Mouse (Mus musculus) CD4-positive helper T cell, adult 2 months (primary cell): ENCODE data around the gene Akap8.

Source experiments
- DNase-seq: peaks from one replicate; pipeline ENCODE4 v3.0.0-alpha.2; 2012; ENCODE audit warnings: low read depth, missing footprints, low spot score

Akap8 gene

DNA sequence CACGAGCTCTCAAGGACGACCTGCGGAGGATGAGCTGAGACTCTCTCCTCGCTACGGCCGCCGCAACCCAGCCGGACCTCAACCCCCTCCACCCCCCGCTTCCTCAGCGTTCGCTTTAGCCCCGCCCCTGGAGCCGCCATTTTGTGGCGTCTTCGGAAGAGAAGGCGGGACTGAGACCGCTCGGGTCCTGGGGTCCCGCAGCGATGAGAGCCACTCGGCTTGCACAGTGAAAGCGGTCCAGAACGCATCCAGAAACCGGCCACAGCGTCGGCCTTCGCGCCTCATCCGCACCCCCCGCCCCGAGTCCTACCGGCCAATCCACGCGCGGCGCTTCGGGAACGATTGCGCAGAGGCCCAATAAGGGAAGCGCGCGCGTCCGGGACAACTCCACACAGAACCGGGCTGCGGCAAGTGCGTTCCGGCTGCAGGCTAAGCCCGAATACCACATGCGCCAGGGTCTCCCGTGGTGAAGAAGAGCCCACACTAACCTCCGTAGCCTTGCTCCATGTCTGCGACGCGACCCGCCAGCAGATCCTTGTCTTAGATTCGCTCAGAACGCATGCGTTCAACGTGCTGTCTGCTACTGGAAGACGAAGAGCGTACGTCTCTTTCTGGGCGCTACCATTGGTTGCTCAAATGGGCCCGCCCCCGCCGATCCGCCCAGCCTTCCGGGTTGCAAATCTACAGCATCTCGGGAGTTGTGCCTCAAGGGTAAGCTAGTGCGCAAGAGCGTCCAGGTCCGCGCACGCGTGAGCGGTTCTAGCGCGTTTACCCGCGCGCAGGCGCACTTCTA lies at the start of gene Akap8:
Gene Akap8, minus strand, starts transcription at position 642 of the 793 bp plus-strand sequence.
- peak; percentile 99 for DNase-seq

DNA sequence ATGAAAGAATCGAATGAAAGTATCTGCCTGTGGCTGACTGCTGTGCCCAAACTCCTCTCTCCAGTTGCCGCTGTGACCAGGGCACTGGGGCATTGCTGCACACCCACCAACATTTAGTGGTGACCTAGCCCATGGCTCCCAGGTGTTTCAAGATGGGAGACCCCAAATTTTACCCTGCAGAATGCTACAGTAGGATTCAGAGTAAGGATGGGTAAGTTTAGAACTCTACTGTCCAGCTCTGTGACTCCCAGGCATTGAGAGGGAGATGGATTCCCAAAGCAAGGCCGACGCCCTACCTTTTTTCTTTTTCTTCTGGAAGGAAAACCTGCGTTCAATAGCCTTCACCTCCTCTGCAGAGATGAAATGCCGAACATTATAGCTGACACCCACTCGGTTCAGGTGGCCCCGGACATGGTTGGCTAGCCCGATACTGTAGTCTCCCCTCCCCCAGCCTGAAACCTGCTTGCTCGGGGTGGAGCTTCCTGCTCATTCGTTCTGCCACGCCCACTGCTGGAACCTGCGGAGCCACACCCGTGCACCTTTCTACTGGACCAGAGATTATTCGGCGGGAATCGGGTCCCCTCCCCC lies 48.0 kb upstream of the Akap8 start:
- peak; percentile 70 for DNase-seq

DNA sequence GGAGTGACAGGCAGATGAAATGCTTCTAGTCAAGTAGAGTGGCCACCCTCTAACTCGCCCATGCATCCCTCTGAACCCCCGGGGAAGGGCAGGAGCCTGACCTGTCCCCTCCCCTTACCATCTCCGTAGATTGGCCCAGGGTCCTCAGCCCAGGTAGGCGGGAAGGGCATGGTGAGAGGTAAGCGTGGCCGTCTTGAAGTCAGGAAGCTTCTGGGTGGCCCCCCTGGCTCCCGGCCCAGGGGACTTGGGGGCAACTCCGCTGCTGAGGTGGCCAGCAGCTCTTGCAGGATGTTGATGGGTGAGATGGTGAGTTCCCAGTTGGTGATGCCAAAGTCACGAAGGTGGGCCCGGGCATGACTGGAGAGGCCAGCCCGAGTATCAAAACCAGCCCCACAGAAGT lies 46.7 kb upstream of the Akap8 start:
- no peak for DNase-seq

DNA sequence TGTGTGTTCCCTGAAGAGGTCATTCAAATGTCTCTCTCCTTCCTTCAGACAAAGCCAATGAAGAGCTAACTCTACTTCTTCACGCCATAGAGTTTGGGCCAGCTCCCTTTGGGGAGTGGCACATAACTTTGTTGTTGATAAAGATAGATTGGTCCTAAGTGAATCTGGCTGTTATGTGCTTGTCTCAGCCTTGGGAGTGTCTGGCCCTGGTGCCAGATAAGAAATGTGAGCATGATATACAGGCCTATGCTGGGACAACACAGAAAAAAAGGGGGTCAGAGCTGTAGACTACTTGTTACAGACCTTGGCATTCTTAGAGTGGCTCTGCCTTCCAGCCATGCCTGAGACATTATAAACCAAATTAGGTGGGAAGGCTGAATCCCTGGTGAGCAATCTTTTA lies 44.3 kb upstream of the Akap8 start:
- DNase-seq = no peak

DNA sequence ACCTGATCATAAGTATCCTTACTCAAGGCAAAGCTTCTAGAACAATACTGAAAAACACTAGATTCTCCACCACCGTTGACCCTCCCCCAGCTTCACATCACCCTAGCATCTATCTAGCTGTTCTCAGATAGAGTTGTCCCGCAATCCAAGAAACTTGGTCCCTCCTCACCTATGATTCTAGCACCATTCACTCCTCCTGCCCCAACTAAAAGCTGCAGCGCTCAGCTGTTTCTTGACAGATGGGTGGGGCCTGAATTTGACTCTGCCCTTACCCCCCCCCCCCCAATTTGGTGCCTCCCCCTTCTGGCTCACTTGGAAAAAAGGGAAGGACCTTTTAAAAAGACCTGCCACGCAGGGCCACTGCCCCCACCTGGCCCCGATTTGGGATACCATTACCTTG lies 43.8 kb upstream of the Akap8 start:
- no peak for DNase-seq

DNA sequence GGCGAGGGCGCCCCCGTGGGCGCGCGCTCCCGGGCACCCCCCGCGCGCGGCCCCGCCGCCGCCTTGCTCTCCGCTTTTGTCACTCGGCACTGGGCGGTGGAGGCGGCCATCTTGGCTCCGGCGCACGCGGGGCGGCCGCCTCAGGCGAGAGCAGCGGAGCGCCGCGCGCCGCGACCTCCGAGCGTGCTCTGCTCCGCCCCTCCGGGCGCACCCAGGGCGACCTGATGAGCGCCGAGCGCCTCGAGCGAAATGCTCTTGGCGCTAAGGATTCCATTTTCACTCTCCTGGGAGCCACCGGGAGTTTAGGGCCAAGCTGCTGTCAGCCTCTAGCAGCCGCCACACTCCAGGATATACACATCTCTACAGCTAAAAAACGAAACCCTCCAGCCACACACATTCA lies 43.3 kb upstream of the Akap8 start:
- DNase-seq = peak; percentile 89

DNA sequence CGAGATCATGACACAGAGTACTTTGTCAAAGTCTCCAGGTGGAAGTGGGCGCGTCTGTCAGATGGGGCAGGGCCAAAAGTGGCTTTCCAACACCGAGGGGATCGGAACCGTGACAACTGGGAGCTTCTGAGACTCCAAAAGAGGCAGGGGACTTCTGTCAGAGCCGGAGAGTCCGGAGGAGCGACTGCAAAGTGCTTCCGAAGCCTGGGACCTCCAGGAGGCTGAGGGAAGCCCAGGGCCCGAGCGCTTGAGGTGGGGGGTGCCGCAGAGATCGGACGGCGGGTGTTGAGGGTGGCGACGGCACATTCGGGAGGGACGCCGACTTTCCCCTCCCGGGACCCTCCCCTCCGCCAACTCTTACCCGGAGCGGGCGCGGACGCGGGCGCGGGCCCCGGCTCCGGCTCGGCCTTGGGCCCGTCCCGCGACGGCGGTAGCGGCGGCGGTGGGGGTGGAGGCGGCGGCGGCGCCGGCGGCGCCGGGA lies 42.8 kb upstream of the Akap8 start:
- DNase-seq = no peak

DNA sequence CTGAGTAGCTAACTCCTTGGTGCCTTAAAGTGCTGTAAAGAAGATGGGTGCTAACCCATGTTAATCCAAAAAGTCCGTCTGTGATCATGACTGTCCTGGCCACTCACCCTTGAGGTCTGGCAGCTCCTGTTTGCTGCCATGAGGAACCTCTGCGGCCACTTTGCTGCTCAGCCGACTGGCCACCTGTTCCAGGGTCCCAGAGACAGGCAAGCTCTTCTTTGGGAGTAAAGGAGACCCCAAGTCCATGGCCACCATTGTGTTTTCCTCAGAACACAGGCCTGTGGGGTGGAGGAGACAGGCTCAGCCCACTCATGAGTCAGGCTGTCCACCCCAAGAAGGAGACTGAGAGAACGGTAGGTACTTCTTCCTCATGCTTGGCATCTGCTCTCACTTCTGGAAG lies 41.6 kb upstream of the Akap8 start:
- DNase-seq = no peak

DNA sequence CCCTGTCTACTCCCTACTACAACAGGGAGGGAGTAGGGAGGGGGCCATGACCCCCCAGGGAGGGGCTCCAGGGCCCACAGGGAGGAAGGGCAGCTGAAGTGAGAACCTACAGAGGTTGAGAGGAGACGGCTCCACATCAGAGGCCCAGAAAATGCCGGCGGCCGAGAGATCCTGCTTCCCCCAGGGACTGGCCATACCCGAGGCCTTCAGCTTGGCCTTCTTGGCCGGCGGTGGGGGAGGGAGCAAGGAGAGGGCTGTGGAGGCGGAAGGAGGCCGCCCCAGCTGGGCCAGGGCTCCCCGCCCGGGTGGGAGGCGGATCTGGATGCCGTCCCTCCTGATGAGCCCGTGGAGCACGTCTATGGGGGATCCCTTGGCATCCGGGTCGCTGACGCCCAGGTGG lies 38.9 kb upstream of the Akap8 start:
- no peak for DNase-seq

DNA sequence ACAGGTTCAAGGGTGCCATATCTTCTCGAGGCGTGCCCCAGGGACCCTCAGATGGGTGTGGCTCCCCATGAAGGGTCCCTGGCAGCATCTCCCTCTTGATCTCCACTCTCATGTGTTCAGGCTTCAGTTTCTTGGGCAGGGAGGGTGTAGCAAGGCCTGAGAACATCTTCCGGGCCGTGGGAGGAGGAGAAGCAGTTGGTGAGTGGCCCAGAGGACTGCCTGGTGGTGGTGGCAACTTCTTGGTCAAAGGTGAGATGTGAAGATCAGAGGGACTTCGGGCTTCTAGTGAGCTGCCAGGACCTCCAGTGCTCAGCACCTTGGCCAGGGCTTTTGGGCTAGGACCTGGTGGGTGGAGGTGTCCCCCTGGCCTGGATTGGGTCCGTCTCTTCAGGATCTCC lies 37.9 kb upstream of the Akap8 start:
- DNase-seq = no peak

DNA sequence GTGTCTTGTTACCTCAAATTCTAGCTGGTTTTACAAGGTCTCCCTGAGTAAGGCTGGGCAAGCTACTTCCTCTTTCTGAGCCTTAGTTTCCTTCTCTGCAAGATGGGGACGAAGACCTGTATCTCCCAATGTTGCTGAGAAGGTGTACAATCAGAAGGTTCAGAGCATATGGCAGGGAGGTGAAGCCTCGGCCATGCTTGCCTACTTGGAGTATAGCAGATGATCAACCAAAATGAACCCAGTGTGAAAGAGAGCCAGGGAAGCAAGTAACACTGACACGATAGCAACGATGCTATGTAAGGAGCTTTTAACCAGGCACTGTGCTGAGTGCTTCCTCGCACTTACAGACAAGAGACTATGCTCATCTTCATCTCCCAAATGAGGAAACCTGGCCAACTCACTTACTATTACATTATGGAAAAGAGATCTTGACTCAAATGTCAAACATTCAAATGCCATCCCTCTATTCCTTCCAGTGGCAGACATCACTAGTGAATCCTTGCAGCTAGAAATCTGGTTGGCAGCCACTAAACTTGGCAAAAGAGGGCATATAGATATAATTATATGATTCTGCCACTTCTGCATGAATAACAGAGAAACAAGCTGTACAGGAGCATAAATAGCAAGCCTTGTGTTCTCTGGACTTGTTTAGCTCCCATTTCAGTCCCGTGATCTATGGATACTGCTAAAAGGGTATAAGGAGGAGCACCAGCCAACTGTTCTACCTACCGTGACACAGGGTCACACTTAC lies 37.3 kb upstream of the Akap8 start:
- DNase-seq = no peak

DNA sequence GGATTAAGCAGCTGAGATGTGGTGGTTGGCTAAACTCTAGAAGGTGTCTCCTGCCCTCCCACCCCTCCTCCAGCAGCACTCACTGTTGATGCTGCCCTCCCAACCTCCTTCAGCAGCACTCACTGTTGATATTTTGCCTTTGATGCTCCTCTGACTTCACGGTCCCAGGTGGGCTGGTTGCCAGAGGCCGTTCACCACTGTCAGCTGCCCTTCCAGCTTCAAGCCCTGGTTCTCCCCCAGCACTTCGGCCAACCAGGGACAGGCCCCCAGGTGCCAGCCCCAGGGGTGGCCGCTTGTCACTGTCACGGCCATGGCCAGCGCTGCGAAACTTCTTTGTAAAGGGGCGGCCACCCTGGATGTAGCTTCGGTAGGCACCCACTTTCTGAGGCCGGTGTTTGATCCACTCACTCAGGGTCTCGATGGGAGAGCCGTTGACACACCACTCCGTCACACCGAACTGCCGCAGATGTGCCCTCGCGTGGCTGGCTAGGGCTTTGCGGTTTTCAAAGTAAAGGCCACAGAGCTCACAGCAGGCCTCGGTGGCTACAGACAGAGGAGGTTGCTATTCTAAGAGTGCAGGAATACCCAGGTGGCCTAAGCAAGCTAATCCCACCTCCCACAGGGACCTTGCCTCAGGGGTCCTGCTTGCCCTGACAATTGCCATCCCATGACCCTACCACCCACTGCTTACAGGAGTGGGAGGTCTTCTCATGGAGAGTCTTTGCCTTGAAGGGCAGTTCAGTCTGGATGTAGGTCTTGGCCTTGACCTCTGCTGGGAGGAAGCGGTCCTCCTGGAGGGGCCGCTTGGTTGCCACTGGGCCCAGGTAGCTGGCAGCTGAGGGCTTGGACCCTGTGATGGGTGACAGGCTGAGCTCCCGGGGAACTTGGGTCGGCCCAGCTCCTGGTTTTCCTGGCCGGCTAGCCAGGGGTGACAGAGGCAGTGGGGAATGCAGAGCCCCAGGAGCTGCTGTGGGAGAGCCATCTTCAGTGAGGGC lies 36.0 kb upstream of the Akap8 start:
- DNase-seq = no peak

DNA sequence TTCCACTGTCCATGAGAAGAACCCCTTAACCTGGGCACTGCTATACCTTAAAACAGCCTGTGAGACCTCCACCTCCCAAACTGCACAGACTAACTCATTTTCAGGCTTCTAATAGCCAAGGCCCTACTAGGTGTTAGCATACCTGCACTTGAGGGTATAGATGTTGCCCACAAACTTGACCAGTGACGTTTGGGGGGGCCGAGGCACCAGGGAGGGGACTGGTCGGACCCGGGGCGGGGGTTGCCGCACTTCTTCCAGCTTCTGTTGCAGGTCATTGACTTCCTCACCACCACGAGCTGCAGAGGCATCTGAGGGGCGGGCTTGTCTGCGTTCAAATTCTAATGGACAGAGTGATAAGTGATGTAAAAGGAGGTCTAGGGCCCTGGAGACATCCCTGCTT lies 35.2 kb upstream of the Akap8 start:
- no peak for DNase-seq

DNA sequence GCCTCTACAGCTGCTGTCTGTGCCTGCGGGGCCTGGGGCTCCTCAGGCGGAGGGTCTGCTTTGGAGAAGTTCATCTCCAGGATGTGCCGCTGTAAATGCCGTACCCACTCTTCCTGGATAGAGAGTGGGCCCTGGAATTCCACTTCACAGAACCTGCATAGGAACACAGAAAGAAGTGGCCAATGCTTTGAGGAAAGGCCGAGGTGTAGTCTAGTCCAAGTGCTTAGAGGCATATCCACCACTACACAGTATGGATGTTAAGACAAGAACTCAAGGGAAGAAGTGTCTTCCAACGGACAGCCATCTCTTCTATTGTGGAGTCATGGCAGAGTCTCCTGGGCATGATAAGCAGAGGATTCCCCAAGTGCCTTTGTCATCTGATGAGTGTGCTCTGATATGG lies 34.0 kb upstream of the Akap8 start:
- no peak for DNase-seq

DNA sequence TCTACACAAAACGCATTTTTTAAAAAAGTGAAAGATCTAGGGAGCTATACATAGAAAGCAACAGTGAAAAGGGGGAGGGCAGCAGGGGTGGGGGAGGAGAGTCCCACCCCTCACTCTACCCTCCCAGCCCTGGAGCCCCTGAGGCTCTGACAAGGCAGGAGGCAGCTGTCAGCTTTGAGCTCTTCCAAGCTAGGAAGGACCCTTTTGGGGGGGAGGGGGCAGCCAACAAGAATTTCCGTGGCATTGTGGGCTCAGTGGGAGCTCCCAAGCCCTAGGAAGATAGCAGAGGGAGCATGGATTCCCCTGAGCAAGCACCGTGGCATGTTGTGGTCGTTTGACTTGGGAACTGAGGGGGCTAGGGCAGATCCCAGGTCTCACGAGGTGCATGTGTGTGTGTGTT lies 33.2 kb upstream of the Akap8 start:
- no peak for DNase-seq

DNA sequence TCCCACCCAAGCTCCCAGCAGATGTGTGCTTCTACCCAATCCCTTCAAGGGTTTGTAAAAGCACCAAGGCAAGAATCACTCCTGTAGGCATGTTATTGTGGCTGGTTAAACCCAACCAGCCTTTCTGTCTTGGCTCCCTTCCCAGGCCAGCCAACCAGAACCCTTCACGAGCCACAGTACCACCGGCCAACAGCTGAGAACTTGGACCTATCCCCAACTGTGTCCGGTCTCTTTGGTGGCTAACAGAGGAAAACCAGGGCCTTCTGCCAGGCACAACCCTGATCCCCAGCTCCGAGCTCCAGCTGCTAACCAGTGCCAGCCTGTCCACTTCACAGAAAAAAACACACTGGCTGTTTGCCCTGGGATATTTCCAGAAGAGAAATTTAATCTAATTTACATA lies 32.7 kb upstream of the Akap8 start:
- DNase-seq = no peak

DNA sequence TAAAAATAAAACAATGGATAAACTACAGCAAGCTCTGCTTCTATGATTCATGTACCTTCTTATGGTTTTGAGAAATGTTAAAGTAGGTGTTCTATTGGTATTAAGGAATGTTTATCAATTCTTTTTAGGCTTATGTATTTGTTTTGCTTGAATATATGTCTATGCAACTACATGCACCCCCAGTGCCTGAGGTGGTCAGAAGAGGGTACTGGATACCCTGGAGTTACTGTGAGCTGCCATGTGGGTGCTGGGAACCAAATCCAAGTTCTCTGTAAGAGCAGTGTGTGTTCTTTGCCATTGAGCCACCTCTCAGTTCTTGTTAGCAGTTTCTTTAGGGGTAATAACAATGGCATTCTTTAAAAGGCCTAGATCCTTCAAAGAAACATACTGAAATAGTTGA lies 30.7 kb upstream of the Akap8 start:
- DNase-seq = no peak

DNA sequence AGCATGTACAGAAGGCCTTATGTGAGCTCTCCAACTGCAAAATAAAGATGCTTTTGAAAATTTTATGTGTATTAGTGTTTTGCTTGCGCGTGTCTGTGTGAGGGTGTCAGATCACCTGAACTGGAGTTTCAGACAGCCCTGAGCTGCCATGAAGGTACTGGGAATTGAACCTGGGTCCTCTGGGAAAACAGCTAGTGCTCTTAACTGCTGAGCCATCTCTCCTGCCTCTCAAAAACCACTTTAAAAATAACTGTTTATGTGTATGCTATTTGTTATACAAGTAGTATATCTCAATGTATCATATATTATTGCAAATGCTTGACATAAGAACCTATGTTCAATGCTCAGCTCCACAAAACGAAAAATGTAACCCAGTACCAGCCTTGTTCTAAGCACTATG lies 30.2 kb upstream of the Akap8 start:
- DNase-seq = no peak

DNA sequence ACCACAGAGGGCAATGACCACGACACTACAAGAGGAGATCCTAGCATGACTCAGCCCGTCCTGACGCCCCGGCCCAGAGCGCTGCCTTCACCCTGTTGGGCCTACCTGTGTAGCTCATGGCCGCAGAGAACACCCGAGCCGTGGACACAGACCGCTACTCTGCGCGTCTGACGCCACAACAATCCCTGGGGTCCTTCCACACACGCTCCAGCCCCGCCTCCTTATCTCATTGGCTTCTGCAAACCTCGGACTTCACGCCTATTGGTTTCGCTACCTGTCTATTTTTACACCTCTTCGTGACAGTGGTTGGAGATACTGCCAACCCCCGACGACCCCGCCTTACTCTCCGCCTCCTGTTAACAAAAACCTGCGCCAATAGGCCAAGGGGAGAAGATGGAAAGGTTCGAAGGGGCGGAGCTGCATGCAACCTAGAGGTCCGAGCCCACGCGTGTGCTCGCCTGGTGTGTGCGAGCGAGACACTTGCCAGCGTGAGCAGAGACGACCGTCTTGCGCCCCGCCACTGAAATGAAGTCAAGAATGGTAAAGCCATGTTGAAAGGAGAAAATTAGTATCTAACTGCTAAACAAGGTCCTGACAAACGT lies 29.4 kb upstream of the Akap8 start, which contains the start of gene Akap8l:
Gene Akap8l, minus strand, starts transcription at position 226 of the 602 bp plus-strand sequence.
- DNase-seq = peak; percentile 97

DNA sequence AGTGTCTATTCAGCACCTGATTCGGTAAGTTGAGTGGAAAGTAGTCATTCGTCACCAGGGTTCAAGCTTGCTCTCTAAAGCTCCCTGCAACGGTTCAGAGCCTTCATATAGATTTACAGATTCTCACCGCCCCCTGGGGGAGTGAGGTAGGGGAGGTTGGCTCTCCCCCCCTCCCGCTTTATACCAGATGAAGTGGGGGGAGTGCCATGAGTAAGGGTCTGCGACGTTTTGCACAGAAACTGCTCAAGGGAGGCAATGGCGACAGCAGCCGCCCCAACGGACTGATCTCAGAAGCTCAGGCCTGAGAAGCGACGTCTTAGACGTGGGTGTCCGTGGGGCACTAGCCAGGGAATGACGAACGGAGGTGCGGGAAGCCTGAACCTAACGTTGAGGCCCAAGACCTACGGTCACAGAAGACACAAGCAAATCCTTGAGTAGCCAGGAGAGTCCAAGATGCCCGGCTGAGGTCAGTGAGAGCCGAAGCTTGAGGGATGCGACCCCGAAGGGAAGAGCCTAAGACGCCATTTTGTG lies 28.9 kb upstream of the Akap8 start:
- DNase-seq = no peak
